Mouse (Mus musculus): Measurements from ENCODE around the gene Il6ra.

DNA sequence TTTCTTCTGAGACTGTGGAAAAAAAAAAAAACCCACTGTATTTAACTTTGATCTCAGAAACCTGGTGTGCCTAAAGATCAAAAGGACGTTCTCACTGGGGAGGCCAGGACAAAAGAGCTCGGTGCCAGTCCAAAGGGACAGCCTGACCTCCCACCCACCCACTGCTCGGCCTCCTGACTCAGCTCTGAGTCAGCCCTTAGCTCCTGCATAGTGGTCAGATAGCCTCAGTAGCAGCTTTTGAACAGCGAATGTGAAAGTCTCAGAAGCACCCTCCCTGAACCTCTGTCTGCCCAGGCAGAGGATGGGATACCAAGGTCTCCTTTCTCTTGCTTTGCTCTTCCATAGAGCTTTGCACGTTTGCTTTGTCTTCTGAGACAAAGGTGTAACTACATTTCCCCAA lies 16.4 kb downstream of the Il6ra start:
- peak; percentile 17 for TF ChIP-seq POLR2A (IDR thresholded peaks at IDR 0.05; ENCODE audit: insufficient read length, low read depth)
- TF ChIP-seq MAX (IDR thresholded peaks at IDR 0.05; ENCODE audit: low read depth), result no peak
- TF ChIP-seq TCF12 (IDR thresholded peaks at IDR 0.05; ENCODE audit: insufficient read depth, poor library complexity, severe bottlenecking), result no peak
- TF ChIP-seq REST (IDR thresholded peaks at IDR 0.05; ENCODE audit: insufficient read depth, insufficient read length), result no peak
- no peak for TF ChIP-seq USF1 (IDR thresholded peaks at IDR 0.05; ENCODE audit: low read depth)
- no peak for TF ChIP-seq MYOG (IDR thresholded peaks at IDR 0.05; ENCODE audit: control insufficient read depth in 1 of 3, insufficient read depth in 1 of 3, insufficient read length in 2 of 3, low read depth in 2 of 3)
